Mouse (Mus musculus) kidney, embryonic 15.5 days (tissue): ENCODE results near the gene Ankub1. TPM values are rescaled to one million over a fixed set of nuclear protein-coding genes. Genes with fewer than 3 reads are reported as not detected.
A peak's percentile ranks its signal among the peaks of the same experiment; 100 is the strongest.

Source experiments
- ATAC-seq: fragments of 200-750 bp; cut with Nextera tagmentation; replicated peaks from 2 replicates; pipeline ENCODE4 v1.8.0; 2017; ENCODE audit warnings: moderate TSS enrichment; ENCODE audit not compliant: low FRiP score
- H3K27ac ChIP-seq: fragments of 300-500 bp; sonication (generic); 2 replicates; pipeline ENCODE4 v1.5.1; 2015; ENCODE audit warnings: mild to moderate bottlenecking, inconsistent platforms
- H3K27me3 ChIP-seq: fragments of 300-500 bp; sonication (generic); 2 replicates; pipeline ENCODE4 v1.6.1; 2015; ENCODE audit warnings: inconsistent platforms
- H3K36me3 ChIP-seq: fragments of 300-500 bp; sonication (generic); 2 replicates; pipeline ENCODE4 v1.6.1; 2015; ENCODE audit warnings: inconsistent platforms
- H3K4me1 ChIP-seq: fragments of 300-500 bp; sonication (generic); 2 replicates; pipeline ENCODE4 v1.6.1; 2015; ENCODE audit warnings: inconsistent platforms
- H3K4me2 ChIP-seq: fragments of 300-500 bp; sonication (generic); 2 replicates; pipeline ENCODE4 v1.6.1; 2015; ENCODE audit warnings: moderate library complexity, mild to moderate bottlenecking, inconsistent platforms
- H3K4me3 ChIP-seq: fragments of 300-500 bp; sonication (generic); replicated peaks from 2 replicates; pipeline ENCODE4 v1.5.1; 2015; ENCODE audit warnings: mild to moderate bottlenecking, inconsistent platforms
- H3K9ac ChIP-seq: fragments of 300-500 bp; sonication (generic); 2 replicates; pipeline ENCODE4 v1.6.1; 2015; ENCODE audit warnings: mild to moderate bottlenecking, inconsistent platforms
- H3K9me3 ChIP-seq: fragments of 300-500 bp; sonication (generic); replicated peaks from 2 replicates; pipeline ENCODE4 v1.6.1; 2016; ENCODE audit warnings: inconsistent platforms
- WGBS: fragments of 180-500 bp; shearing (Covaris S2); methylation state at CpG from one replicate; pipeline ENCODE4 v1.1.7; 2015; ENCODE audit warnings: mixed read lengths; 5-methylcytosine and 5-hydroxymethylcytosine counted together
- polyA plus RNA-seq: library from polyadenylated mRNA; unstranded; fragments of >200 nt; fragmentation: Nextera tagmentation; extraction: Ambion mirVana; gene quantifications from 2 replicates; pipeline ENCODE4 v1.2.1, GENCODE M21; 2015

Ankub1 gene
- polyA plus RNA-seq, 1 experiment from 2014 or later = 0.08 TPM

GRCm38 (mm10) chr3:57667054-57667723, 25.4 kb downstream of the Ankub1 start:
- 0 out of 2 replicates have a peak overlapping the region, but pooled peaks have one; percentile 13 for H3K4me3 ChIP-seq
- H3K27me3 ChIP-seq = no peaks in the 10 kb centered on the region
- H3K4me1 ChIP-seq = 0 out of 2 replicates have a peak, but pooled peaks cover 3% of the 10 kb centered on the region
- H3K9ac ChIP-seq = no peak overlapping the region
- H3K36me3 ChIP-seq = no peaks in the 10 kb centered on the region
- H3K27ac ChIP-seq = no peak overlapping the region
- H3K4me2 ChIP-seq = peak overlapping the region; percentile 49
- no peaks in the 10 kb centered on the region for H3K9me3 ChIP-seq
- ATAC-seq = 0 out of 2 replicates have a peak, but pooled peaks have one; percentile 36
- 30% methylated on average over 14 of the region's 14 CpGs for WGBS

GRCm38 (mm10) chr3:57665880-57666279, 26.7 kb downstream of the Ankub1 start:
- Histone ChIP-seq H3K9ac (no peak overlapping the region), H3K4me1 (0 out of 2 replicates have a peak, but pooled peaks cover 3% of the 10 kb centered on the region), H3K36me3 (no peaks in the 10 kb centered on the region), H3K4me2 (no peak overlapping the region), H3K4me3 (no peak overlapping the region), H3K27ac (no peak overlapping the region), H3K27me3 (no peaks in the 10 kb centered on the region), H3K9me3 (no peaks in the 10 kb centered on the region)
- 83% methylated on average over 5 of the region's 5 CpGs for WGBS
- no peak for ATAC-seq

GRCm38 (mm10) chr3:57664682-57665081, 27.9 kb downstream of the Ankub1 start:
- H3K4me3 ChIP-seq = no peak overlapping the region
- H3K4me1 ChIP-seq = 0 out of 2 replicates have a peak, but pooled peaks cover 3% of the 10 kb centered on the region
- H3K27me3 ChIP-seq = no peaks in the 10 kb centered on the region
- H3K9ac ChIP-seq = no peak overlapping the region
- no peak for ATAC-seq
- no peak overlapping the region for H3K27ac ChIP-seq
- H3K4me2 ChIP-seq = no peak overlapping the region
- no peaks in the 10 kb centered on the region for H3K9me3 ChIP-seq
- 68% methylated on average over 10 of the region's 10 CpGs for WGBS
- H3K36me3 ChIP-seq = no peaks in the 10 kb centered on the region

GRCm38 (mm10) chr3:57663731-57664130, 28.9 kb downstream of the Ankub1 start:
- H3K9ac ChIP-seq = no peak overlapping the region
- no peaks in the 10 kb centered on the region for H3K27me3 ChIP-seq
- no peak overlapping the region for H3K27ac ChIP-seq
- H3K4me1 ChIP-seq = 0 out of 2 replicates have a peak, but pooled peaks cover 3% of the 10 kb centered on the region
- ATAC-seq = no peak
- 23% methylated on average over 6 of the region's 6 CpGs for WGBS
- H3K9me3 ChIP-seq = no peaks in the 10 kb centered on the region
- no peak overlapping the region for H3K4me3 ChIP-seq
- H3K4me2 ChIP-seq = no peak overlapping the region
- no peaks in the 10 kb centered on the region for H3K36me3 ChIP-seq

- WGBS = 78% methylated on average over 6 of the region's 6 CpGs
- ATAC-seq = no peak
- Histone ChIP-seq H3K27me3 (no peaks in the 10 kb centered on the region), H3K9ac (no peak overlapping the region), H3K27ac (no peak overlapping the region), H3K4me1 (no peaks in the 10 kb centered on the region), H3K9me3 (no peaks in the 10 kb centered on the region), H3K4me2 (no peak overlapping the region), H3K4me3 (no peak overlapping the region), H3K36me3 (no peaks in the 10 kb centered on the region)
Measured at GRCm38 (mm10) chr3:57658608-57659007, 34.0 kb downstream of the Ankub1 start.

- WGBS = 80% methylated on average over 3 of the region's 3 CpGs
- no peak for ATAC-seq
- H3K9me3 ChIP-seq = no peaks in the 10 kb centered on the region
- no peaks in the 10 kb centered on the region for H3K27me3 ChIP-seq
- H3K4me1 ChIP-seq = peaks cover 3% of the 10 kb centered on the region; the same call in 1 of the 2 replicates
- no peak overlapping the region for H3K4me3 ChIP-seq
- H3K27ac ChIP-seq = no peak overlapping the region
- H3K4me2 ChIP-seq = no peak overlapping the region
- no peak overlapping the region for H3K9ac ChIP-seq
- peaks cover 7% of the 10 kb centered on the region; the same call in 1 of the 2 replicates for H3K36me3 ChIP-seq
Measured at GRCm38 (mm10) chr3:57653646-57654045, 39.0 kb downstream of the Ankub1 start.

GRCm38 (mm10) chr3:57652485-57652884, 40.1 kb downstream of the Ankub1 start:
- WGBS = 82% methylated on average over 3 of the region's 3 CpGs

GRCm38 (mm10) chr3:57651865-57652259, 40.7 kb downstream of the Ankub1 start:
- peak overlapping the region; percentile 67; the same call in 1 of the 2 replicates for H3K9ac ChIP-seq
- peak; percentile 16; the same call in 1 of the 2 replicates for ATAC-seq
- 80% methylated on average over 3 of the region's 3 CpGs for WGBS
- peak overlapping the region; percentile 77 for H3K4me2 ChIP-seq
- H3K9me3 ChIP-seq = no peaks in the 10 kb centered on the region
- peaks cover 3% of the 10 kb centered on the region; the same call in 1 of the 2 replicates for H3K4me1 ChIP-seq
- peak overlapping the region; percentile 92 for H3K27ac ChIP-seq
- H3K36me3 ChIP-seq = peaks cover 7% of the 10 kb centered on the region; the same call in 1 of the 2 replicates
- no peaks in the 10 kb centered on the region for H3K27me3 ChIP-seq
- H3K4me3 ChIP-seq = peak overlapping the region; percentile 79

More at GRCm38 (mm10) chr3:57652485-57652884, 40.1 kb downstream of the Ankub1 start:
- H3K9me3 ChIP-seq = no peaks in the 10 kb centered on the region
- H3K27ac ChIP-seq = no peak overlapping the region
- no peaks in the 10 kb centered on the region for H3K27me3 ChIP-seq
- H3K4me3 ChIP-seq = no peak overlapping the region
- peaks cover 7% of the 10 kb centered on the region; the same call in 1 of the 2 replicates for H3K36me3 ChIP-seq
- no peak overlapping the region for H3K9ac ChIP-seq
- peaks cover 3% of the 10 kb centered on the region; the same call in 1 of the 2 replicates for H3K4me1 ChIP-seq
- no peak for ATAC-seq
- no peak overlapping the region for H3K4me2 ChIP-seq

GRCm38 (mm10) chr3:57651231-57651864, 41.3 kb downstream of the Ankub1 start, which contains the start of gene Commd2:
TSS of gene Commd2 (minus strand) at chr3:57651715.
- ATAC-seq = peak; percentile 99

GRCm38 (mm10) chr3:57643191-57643590, 49.4 kb downstream of the Ankub1 start:
- H3K4me1 ChIP-seq = no peaks in the 10 kb centered on the region
- no peak for ATAC-seq
- no peak overlapping the region for H3K9ac ChIP-seq
- no peak overlapping the region for H3K27ac ChIP-seq
- no peaks in the 10 kb centered on the region for H3K9me3 ChIP-seq
- peaks cover 19% of the 10 kb centered on the region for H3K36me3 ChIP-seq
- H3K4me3 ChIP-seq = no peak overlapping the region
- H3K27me3 ChIP-seq = no peaks in the 10 kb centered on the region
- H3K4me2 ChIP-seq = no peak overlapping the region
- WGBS = 96% methylated on average over 6 of the region's 6 CpGs

More at GRCm38 (mm10) chr3:57651231-57651864, 41.3 kb downstream of the Ankub1 start, which contains the start of gene Commd2:
- no peaks in the 10 kb centered on the region for H3K27me3 ChIP-seq
- H3K9ac ChIP-seq = peak within 1 kb of the TSS; percentile 67
- peaks cover 11% of the 10 kb centered on the region for H3K36me3 ChIP-seq
- WGBS = under 1% methylated on average over 42 of the region's 42 CpGs
- H3K9me3 ChIP-seq = no peaks in the 10 kb centered on the region
- peaks cover 3% of the 10 kb centered on the region; the same call in 1 of the 2 replicates for H3K4me1 ChIP-seq
- H3K27ac ChIP-seq = peak within 1 kb of the TSS; percentile 92
- H3K4me2 ChIP-seq = peak within 1 kb of the TSS; percentile 77
- peak within 1 kb of the TSS; percentile 79 for H3K4me3 ChIP-seq

- Histone ChIP-seq H3K36me3 (no peaks in the 10 kb centered on the region), H3K27me3 (no peaks in the 10 kb centered on the region), H3K27ac (no peak overlapping the region), H3K9me3 (no peaks in the 10 kb centered on the region), H3K4me1 (no peaks in the 10 kb centered on the region), H3K9ac (no peak overlapping the region), H3K4me3 (no peak overlapping the region), H3K4me2 (no peak overlapping the region)
- 75% methylated on average over 6 of the region's 6 CpGs for WGBS
- ATAC-seq = no peak
Measured at GRCm38 (mm10) chr3:57637596-57637995, 55.0 kb downstream of the Ankub1 start.
